Mouse (Mus musculus) ES-Bruce4 (cell line): ENCODE results near the gene Slc25a10. TPM values are rescaled to one million over a fixed set of nuclear protein-coding genes. Genes with fewer than 3 reads are reported as not detected.

Experiments
- H3K27ac ChIP-seq: 2 replicates; pipeline ENCODE4 v1.5.1; 2012; ENCODE audit warnings: low read length, inconsistent platforms; ENCODE audit not compliant: insufficient read depth
- H3K27me3 ChIP-seq: 2 replicates; pipeline ENCODE4 v1.6.1; 2012; ENCODE audit warnings: mild to moderate bottlenecking, low read length, inconsistent platforms; ENCODE audit not compliant: control insufficient read depth, poor library complexity, insufficient read depth, severe bottlenecking
- H3K36me3 ChIP-seq: 2 replicates; pipeline ENCODE4 v1.6.1; 2012; ENCODE audit warnings: inconsistent platforms, mild to moderate bottlenecking, low read length, moderate library complexity; ENCODE audit not compliant: control insufficient read depth, poor library complexity, insufficient read depth, severe bottlenecking
- H3K4me1 ChIP-seq: one replicate; pipeline ENCODE4 v1.8.1; 2011; ENCODE audit warnings: low read length; ENCODE audit not compliant: control insufficient read depth, insufficient read depth
- H3K4me3 ChIP-seq: 2 replicates; pipeline ENCODE4 v1.5.1; 2011; ENCODE audit warnings: low read depth, mild to moderate bottlenecking, low read length
- H3K9ac ChIP-seq: 2 replicates; pipeline ENCODE4 v1.6.1; 2012; ENCODE audit warnings: low read depth, mild to moderate bottlenecking, inconsistent platforms; ENCODE audit not compliant: poor library complexity, severe bottlenecking
- H3K9me3 ChIP-seq: replicated peaks from 2 replicates; pipeline ENCODE4 v1.6.1; 2012; ENCODE audit warnings: mild to moderate bottlenecking, low read length, inconsistent platforms; ENCODE audit not compliant: control insufficient read depth, poor library complexity, insufficient read depth, severe bottlenecking
- CTCF ChIP-seq: IDR thresholded peaks from one replicate; pipeline ENCODE4 v1.8.1; 2011; ENCODE audit warnings: low read depth, low read length
- EP300 ChIP-seq: IDR thresholded peaks from 2 replicates; pipeline ENCODE4 v1.6.1; 2011; ENCODE audit warnings: low read depth, low read length; ENCODE audit not compliant: insufficient read depth
- POLR2A ChIP-seq: IDR thresholded peaks from one replicate; pipeline ENCODE4 v1.8.1; 2011; ENCODE audit warnings: low read length; ENCODE audit not compliant: insufficient read depth
- polyA plus RNA-seq: library from polyadenylated mRNA; stranded (reverse); fragments of >200 nt; gene quantifications from 2 replicates; pipeline ENCODE4 v1.2.4, GENCODE M21; 2011; ENCODE audit warnings: low read depth; ENCODE audit not compliant: missing spikeins, insufficient read depth, insufficient read length

Slc25a10 gene
- polyA plus RNA-seq, 1 experiment = 8.3 TPM

DNA sequence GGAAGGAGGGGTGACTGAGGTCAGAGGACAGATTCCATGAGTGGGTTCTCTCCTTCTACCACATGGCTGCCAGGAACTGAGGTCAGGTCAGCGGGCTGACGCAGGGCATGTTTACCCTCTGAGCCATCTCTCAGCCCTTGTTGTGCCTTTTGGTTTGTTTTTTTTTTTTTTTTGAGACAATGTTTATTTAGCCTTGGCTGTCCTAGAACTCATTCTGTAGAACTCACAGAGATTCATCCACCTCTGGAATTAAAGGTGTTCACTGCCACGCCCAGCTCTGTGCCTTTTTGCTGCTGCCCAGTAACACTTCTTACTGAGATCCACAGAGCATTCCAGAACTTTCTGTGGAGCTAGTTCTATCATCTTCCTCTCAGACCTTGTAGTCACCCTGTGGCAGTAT lies 14.0 kb downstream of the Slc25a10 start:
- Histone ChIP-seq H3K9me3 (no peaks in the 10 kb centered on the region), H3K4me1 (no peaks in the 10 kb centered on the region), H3K27ac (no peak overlapping the region), H3K4me3 (no peak overlapping the region), H3K9ac (no peak overlapping the region), H3K36me3 (no peaks in the 10 kb centered on the region), H3K27me3 (no peaks in the 10 kb centered on the region)
- TF ChIP-seq CTCF (no peak), EP300 (no peak), POLR2A (no peak)

DNA sequence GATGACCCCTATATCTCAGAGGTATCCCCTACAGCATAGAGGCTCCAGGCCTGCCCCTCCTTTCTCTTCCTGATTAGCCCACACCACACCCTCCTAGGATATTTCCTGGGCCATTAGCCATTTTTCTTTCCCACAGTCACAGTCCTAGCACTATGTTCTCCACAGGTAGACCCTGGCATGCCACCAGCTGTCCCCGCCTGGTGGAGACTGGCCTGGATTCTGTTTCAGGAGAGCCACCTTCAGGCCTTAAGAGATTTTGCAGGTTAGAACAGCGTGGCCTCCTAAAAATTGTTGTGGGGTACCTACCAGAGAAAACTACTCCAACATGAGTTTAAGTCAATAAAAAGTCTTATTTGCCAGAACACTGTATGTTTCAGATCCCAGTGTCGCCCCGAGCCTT lies 15.3 kb downstream of the Slc25a10 start:
- no peaks in the 10 kb centered on the region for H3K27me3 ChIP-seq
- H3K4me1 ChIP-seq = no peaks in the 10 kb centered on the region
- no peak overlapping the region for H3K27ac ChIP-seq
- H3K9ac ChIP-seq = no peak overlapping the region
- no peaks in the 10 kb centered on the region for H3K36me3 ChIP-seq
- no peaks in the 10 kb centered on the region for H3K9me3 ChIP-seq
- no peak overlapping the region for H3K4me3 ChIP-seq
- TF ChIP-seq CTCF = peak; percentile 34
- no peak for TF ChIP-seq EP300

DNA sequence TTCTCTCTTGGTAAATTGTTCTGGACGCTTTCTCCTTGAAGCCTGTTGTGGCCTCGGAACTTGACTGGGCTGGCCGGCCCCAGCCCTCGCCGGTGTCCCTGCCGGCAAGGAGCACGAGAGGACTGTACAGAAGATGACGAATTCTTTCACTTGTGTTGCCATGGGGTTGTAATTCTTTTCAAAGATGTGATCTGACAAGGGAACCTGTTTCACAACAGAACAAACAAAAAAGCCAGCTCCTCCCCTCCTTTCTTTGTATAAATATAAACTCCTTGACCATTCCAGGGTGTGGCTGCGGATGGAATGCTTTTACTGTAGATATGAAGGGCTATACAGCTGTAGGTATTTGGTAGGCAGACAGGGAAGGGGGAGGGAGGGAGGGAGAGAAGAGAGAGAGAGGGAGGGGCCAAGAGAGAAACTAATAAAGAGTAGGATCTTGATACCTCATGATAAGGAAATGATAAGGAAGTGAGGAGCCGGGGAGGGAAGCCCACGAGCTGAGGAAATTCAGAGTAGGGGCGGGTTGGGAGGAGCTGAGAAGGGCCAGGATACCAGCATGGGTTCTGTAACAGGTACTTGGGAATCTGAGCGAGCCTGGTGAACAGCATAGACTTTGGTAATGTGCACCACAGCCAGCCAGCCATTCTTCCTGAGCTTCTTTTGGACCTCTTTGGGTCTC lies 16.1 kb downstream of the Slc25a10 start:
- H3K36me3 ChIP-seq = no peaks in the 10 kb centered on the region
- no peak overlapping the region for H3K27ac ChIP-seq
- TF ChIP-seq CTCF (no peak), EP300 (no peak), POLR2A (no peak)
- H3K27me3 ChIP-seq = no peaks in the 10 kb centered on the region
- no peak overlapping the region for H3K9ac ChIP-seq
- H3K9me3 ChIP-seq = no peaks in the 10 kb centered on the region
- no peaks in the 10 kb centered on the region for H3K4me1 ChIP-seq
- no peak overlapping the region for H3K4me3 ChIP-seq

DNA sequence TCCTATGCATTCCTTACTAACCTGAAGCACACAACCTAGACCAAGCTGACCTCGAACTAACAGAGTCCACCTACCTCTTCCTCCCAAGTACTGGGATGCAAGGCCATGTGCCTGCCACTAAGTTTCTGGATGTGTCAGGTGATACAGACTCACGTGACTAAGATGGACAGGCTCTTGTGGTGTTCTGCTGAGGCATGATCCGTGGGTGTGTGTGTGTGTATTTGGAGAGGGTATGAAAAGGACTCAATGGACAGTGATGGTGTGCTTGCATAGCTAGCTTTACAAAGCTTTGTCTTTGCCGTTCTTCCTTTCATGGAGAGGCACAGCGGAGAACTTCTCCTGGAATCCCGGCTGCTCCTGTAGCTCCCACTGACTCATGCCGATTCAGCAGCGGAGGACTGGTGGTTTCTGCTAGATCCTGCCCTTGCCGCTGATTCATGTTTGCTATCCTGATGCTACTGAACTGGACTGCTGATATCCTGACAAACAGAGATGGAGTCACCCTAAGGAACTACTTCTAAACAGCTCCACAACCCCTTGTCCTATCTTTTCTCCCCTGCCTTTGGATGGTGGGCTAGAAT lies 16.7 kb downstream of the Slc25a10 start:
- no peak overlapping the region for H3K9ac ChIP-seq
- H3K27me3 ChIP-seq = no peaks in the 10 kb centered on the region
- no peak overlapping the region for H3K4me3 ChIP-seq
- H3K4me1 ChIP-seq = no peaks in the 10 kb centered on the region
- H3K36me3 ChIP-seq = no peaks in the 10 kb centered on the region
- no peaks in the 10 kb centered on the region for H3K9me3 ChIP-seq
- no peak overlapping the region for H3K27ac ChIP-seq
- TF ChIP-seq POLR2A (no peak), EP300 (no peak)

DNA sequence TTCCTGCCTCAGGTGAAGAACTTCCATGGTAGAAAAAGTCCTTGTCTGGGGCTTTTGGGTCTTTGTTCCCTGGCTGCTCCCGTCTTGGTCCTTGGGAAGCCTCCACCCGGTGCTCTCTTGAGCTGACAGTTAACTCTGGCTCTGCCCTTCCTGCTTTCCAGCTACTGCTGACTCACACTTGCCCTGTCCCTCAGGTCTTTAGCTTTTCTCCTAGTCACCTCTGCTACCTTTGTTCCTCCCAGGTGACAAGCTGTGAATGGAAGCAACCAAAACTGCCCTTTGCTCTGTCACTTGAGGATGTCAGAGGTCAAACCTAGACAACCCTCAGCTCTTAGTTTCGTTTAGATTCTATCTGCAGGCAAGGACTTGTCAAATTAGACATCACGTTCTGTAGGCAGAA lies 18.3 kb downstream of the Slc25a10 start:
- H3K4me3 ChIP-seq = no peak overlapping the region
- TF ChIP-seq EP300 = no peak
- TF ChIP-seq POLR2A = no peak
- TF ChIP-seq CTCF = no peak
- H3K9me3 ChIP-seq = no peaks in the 10 kb centered on the region

DNA sequence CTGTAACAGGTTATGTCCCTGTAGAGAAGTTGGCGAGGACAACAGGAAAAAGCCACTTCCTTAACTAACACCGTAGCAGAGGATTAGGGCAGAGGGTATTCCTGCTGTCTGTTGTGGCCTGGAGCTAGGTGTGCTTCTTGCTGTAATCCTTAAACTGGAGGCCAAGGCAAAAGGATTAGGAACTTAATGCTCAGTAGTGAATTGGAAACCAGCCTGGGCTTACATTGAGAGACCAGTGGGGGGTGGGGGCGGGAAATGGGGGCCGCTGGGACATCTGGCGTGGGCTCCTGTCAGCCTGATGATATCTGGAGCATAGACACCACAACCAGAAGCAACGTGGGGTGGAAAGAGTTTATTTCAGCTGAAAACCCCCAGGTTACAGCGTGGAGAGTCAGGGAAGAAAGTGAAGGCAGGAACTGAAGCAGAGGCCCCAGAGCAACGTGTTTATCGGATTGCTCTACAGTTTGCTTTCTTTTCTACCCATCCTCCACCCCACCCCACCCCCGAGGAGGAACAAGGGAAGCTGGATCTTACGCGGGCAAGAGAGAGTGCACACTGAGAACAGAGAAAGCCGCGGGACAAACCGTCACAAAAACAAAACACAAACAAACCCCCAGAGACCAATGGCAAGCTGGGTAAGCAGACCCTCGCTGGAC lies 18.9 kb downstream of the Slc25a10 start:
- H3K4me1 ChIP-seq = no peaks in the 10 kb centered on the region
- H3K27me3 ChIP-seq = no peaks in the 10 kb centered on the region
- no peaks in the 10 kb centered on the region for H3K36me3 ChIP-seq
- H3K9me3 ChIP-seq = no peaks in the 10 kb centered on the region
- no peak overlapping the region for H3K27ac ChIP-seq
- H3K9ac ChIP-seq = peak overlapping the region; percentile 24; the same call in 1 of the 2 replicates
- no peak overlapping the region for H3K4me3 ChIP-seq
- TF ChIP-seq CTCF (no peak), POLR2A (no peak), EP300 (no peak)

More for the DNA sequence above, 18.3 kb downstream of the Slc25a10 start:
- H3K9ac ChIP-seq = no peak overlapping the region
- H3K27ac ChIP-seq = no peak overlapping the region
- no peaks in the 10 kb centered on the region for H3K36me3 ChIP-seq
- no peaks in the 10 kb centered on the region for H3K4me1 ChIP-seq
- H3K27me3 ChIP-seq = no peaks in the 10 kb centered on the region
